In genomic region chr7:63905642-63906041, GRCm38 (mm10) we compare ENCODE assay signal across 12 mouse cellular contexts. TPM values are rescaled to one million over a fixed set of nuclear protein-coding genes. Genes with fewer than 3 reads are reported as not detected.
DNase-seq lines count a peak whose midpoint lies in the region; ATAC-seq lines count a peak whose summit lies in the region.
"Had no signal": no experiment of that assay in that cellular context is flagged by ENCODE, and none has a peak within 500 bp of the region (broad histone marks: within the 10 kb centered on the region; RNA-seq: fewer than 3 reads in every experiment).

No protein-coding gene starts in this region.

- peak overlapping the region; percentile 30; the same call in 1 of the 2 replicates for H3K27ac ChIP-seq in lung, embryonic 16.5 days (ENCODE audit: low read length)
- no peak overlapping the region for H3K27ac ChIP-seq in forebrain, embryonic 14.5 days (ENCODE audit: low read depth, low read length)

- no peak overlapping the region for H3K4me3 ChIP-seq in lung, embryonic 16.5 days (ENCODE audit: low read length)
- H3K4me3 ChIP-seq in forebrain, embryonic 14.5 days (ENCODE audit: low read depth, low read length), result no peak overlapping the region

- no peak overlapping the region for H3K4me2 ChIP-seq in lung, embryonic 16.5 days (ENCODE audit: low read depth, low read length)
- H3K4me2 ChIP-seq in forebrain, embryonic 14.5 days (ENCODE audit: low read length), result no peak overlapping the region

- H3K27me3 ChIP-seq in lung, embryonic 16.5 days (ENCODE audit: control insufficient read depth, insufficient read depth, low read depth, low read length), result no peaks in the 10 kb centered on the region
- no peaks in the 10 kb centered on the region for H3K27me3 ChIP-seq in forebrain, embryonic 14.5 days (replicated peaks; ENCODE audit: control insufficient read depth, insufficient read depth, low read length)

- ATAC-seq in lung, embryonic 16.5 days (ENCODE audit: low read depth), result no peak
- peak; percentile 65 for ATAC-seq in megakaryocyte-erythroid progenitor cell, adult 5-6 weeks (replicated peaks; ENCODE audit: low FRiP score, low TSS enrichment, poor library complexity, severe bottlenecking)
- ATAC-seq in forebrain, embryonic 14.5 days, result no peak

- DNase-seq in heart, adult 11 months, result peak; percentile 96
- DNase-seq in heart, postnatal 25 days (ENCODE audit: low spot score), result no peak
- no peak for DNase-seq in lung, postnatal 4 days
- peak; percentile 39 for DNase-seq in kidney, postnatal 10 days
- DNase-seq in forebrain, embryonic 14.5 days (ENCODE audit: low spot score), result no peak
- DNase-seq in embryo, embryonic 11 days, result no peak
- DNase-seq: adrenal gland, adult 8-10 months; cerebellum, adult 9-11 months had no signal

- intact Hi-C loops in heart, postnatal 25 days (cut with DNase I), result no loop called here

- 78% methylated on average over 5 of the region's 5 CpGs for WGBS in lung, embryonic 16.5 days
- 88% methylated on average over 5 of the region's 5 CpGs for WGBS in forebrain, embryonic 14.5 days

- no peak overlapping the region for H3K9ac ChIP-seq in lung, embryonic 16.5 days (ENCODE audit: low read length)
- no peak overlapping the region for H3K9ac ChIP-seq in forebrain, embryonic 14.5 days (ENCODE audit: low read length)

- no peaks in the 10 kb centered on the region for H3K9me3 ChIP-seq in lung, embryonic 16.5 days (ENCODE audit: control insufficient read depth, low read length)
- H3K9me3 ChIP-seq in forebrain, embryonic 14.5 days (replicated peaks; ENCODE audit: control insufficient read depth, low read length), result no peaks in the 10 kb centered on the region

- peaks cover 45% of the 10 kb centered on the region for H3K4me1 ChIP-seq in lung, embryonic 16.5 days (replicated peaks; ENCODE audit: control insufficient read depth, insufficient read depth, low read length)
- H3K4me1 ChIP-seq in forebrain, embryonic 14.5 days (ENCODE audit: control insufficient read depth, insufficient read depth, low read length), result peaks cover 17% of the 10 kb centered on the region; the same call in 1 of the 2 replicates

- H3K36me3 ChIP-seq in lung, embryonic 16.5 days (ENCODE audit: control insufficient read depth, insufficient read depth, low read length), result no peaks in the 10 kb centered on the region
- H3K36me3 ChIP-seq in forebrain, embryonic 14.5 days (ENCODE audit: control insufficient read depth, insufficient read depth, low read length), result no peaks in the 10 kb centered on the region

RNA-seq across cellular contexts. Expression of gene E030018B13Rik, which starts 11.0 kb away (rescaled TPM):
- not detected for total RNA-seq in heart, postnatal 25 days (2021)
- polyA plus RNA-seq in lung, embryonic 16.5 days (2015; fragmentation: Nextera tagmentation; extraction: Ambion mirVana), result not detected in 2 replicates
- total RNA-seq in megakaryocyte-erythroid progenitor cell, adult 5-6 weeks (2014; fragmentation: Nextera tagmentation), result not detected in 2 replicates
- 0.15 TPM in 1 of 2 replicates, not detected in the other for total RNA-seq in megakaryocyte-erythroid progenitor cell, adult 5-6 weeks (2017)
- polyA plus RNA-seq in forebrain, embryonic 14.5 days (2014; fragmentation: Nextera tagmentation; extraction: Ambion mirVana), result not detected in 2 replicates
- total RNA-seq: midbrain, postnatal 0 days had no signal
- polyA plus RNA-seq: limb, embryonic 11.5 days; midbrain, postnatal 0 days had no signal

RNA-seq across cellular contexts. Expression of gene Klf13, which starts 33.1 kb away (rescaled TPM):
- 10 to 100 TPM; 43.8 to 63.8 TPM for total RNA-seq in heart, postnatal 25 days (2021)
- 39.0 and 40.1 TPM in 2 replicates for polyA plus RNA-seq in lung, embryonic 16.5 days (2015; fragmentation: Nextera tagmentation; extraction: Ambion mirVana)
- 36.6 and 56.3 TPM in 2 replicates for total RNA-seq in megakaryocyte-erythroid progenitor cell, adult 5-6 weeks (2014; fragmentation: Nextera tagmentation)
- 14.7 and 17.3 TPM in 2 replicates for total RNA-seq in megakaryocyte-erythroid progenitor cell, adult 5-6 weeks (2017)
- polyA plus RNA-seq in forebrain, embryonic 14.5 days (2014; fragmentation: Nextera tagmentation; extraction: Ambion mirVana), result 28.2 and 33.2 TPM in 2 replicates

Comparison
In these comparisons a context has a peak if more than half of its experiments do, and no peak if none do; other contexts are left out.
1. DNase-seq: peak in heart, adult 11 months (single experiment) and kidney, postnatal 10 days (single experiment); none in heart, postnatal 25 days (single experiment), lung, postnatal 4 days (0 of 2), forebrain, embryonic 14.5 days (single experiment) and embryo, embryonic 11 days (single experiment).